Mouse (Mus musculus) liver, embryonic 14.5 days (tissue): ENCODE results near the gene Stx5a.

Source experiments
- CTCF ChIP-seq: IDR thresholded peaks from 2 replicates; pipeline ENCODE4 v1.5.1; 2016; ENCODE audit warnings: antibody characterized with exemption, low read depth, control low read depth
- EP300 ChIP-seq: IDR thresholded peaks from 2 replicates; pipeline ENCODE4 v1.6.1; 2016; ENCODE audit warnings: antibody characterized with exemption, low read depth

DNA sequence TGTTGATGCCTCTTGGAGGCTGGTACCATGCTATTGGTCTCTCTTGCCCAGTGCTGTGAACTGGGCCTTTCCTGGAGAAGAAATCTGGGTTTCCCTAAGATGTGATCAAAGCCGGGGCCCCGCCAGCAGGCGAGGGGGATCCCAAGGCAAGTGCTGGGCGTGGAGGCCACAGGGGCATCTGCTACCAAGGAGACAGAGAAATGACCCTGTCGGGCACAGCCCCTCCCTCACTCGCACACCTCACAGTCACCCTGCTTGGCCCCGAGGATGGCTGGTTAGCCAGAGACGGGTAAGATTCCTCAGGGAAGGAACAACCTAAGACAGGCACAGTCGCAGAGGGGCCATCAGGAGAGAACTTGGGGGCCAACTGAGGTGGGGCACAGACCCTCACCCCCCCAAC is 24.3 kb downstream of the Stx5a start:
- TF ChIP-seq CTCF: no peak
- no peak for TF ChIP-seq EP300
